In the genomic region with DNA sequence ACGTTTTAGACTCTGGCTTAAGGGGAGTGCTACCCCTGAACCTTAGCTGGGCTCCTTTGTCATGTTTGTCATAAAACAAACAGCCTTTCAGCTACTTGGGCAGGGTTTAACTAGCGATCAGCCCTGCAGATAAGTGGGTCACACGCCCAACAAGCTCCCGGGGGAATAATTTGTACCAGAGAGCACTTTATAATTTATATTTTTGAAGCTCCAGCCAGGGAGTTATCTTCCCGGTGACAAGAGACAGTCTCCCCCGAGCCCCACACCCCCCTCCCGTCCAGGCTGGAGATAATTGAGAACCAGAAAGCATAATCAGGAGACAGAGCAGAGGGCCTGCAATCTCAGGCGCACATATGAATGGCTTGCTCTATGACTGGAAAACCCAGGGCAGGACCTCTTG, we compare ENCODE assay signal across 8 mouse cellular contexts. TPM values are rescaled to one million over a fixed set of nuclear protein-coding genes. Genes with fewer than 3 reads are reported as not detected.
DNase-seq lines count a peak whose midpoint lies in the region; ATAC-seq and TF ChIP-seq lines count a peak whose summit lies in the region.

No protein-coding gene starts in this region.

- no peak overlapping the region for H3K4me3 ChIP-seq in heart, embryonic 16.5 days (ENCODE audit: low read length)
- H3K4me3 ChIP-seq in heart, adult 2 months = no peak overlapping the region
- no peak overlapping the region for H3K4me3 ChIP-seq in MEL (ENCODE audit: control insufficient read depth in 1 of 2, insufficient read depth in 1 of 2, low read depth in 2 of 2, low read length in 2 of 2)
- H3K4me3 ChIP-seq in embryonic facial prominence, embryonic 15.5 days (replicated peaks) = no peak overlapping the region
- H3K4me3 ChIP-seq in midbrain, embryonic 11.5 days (ENCODE audit: low read depth, low read length) = no peak overlapping the region

- no peak for TF ChIP-seq RAD21 in MEL (IDR thresholded peaks at IDR 0.05; ENCODE audit: low read depth, low read length)

- no peak overlapping the region for H3K4me2 ChIP-seq in heart, embryonic 16.5 days (ENCODE audit: low read depth, low read length)
- H3K4me2 ChIP-seq in embryonic facial prominence, embryonic 15.5 days (replicated peaks) = no peak overlapping the region
- H3K4me2 ChIP-seq in midbrain, embryonic 11.5 days = no peak overlapping the region

- 17% methylated on average over 8 of the region's 8 CpGs for WGBS in heart, embryonic 16.5 days
- 26% methylated on average over 8 of the region's 8 CpGs for WGBS in heart, adult 2 months
- WGBS in embryonic facial prominence, embryonic 15.5 days = 21% methylated on average over 8 of the region's 8 CpGs
- 41% methylated on average over 8 of the region's 8 CpGs for WGBS in midbrain, embryonic 11.5 days

- H3K4me1 ChIP-seq in heart, embryonic 16.5 days (ENCODE audit: control insufficient read depth, insufficient read depth, low read length) = peaks cover 12% of the 10 kb centered on the region
- H3K4me1 ChIP-seq in heart, adult 2 months (ENCODE audit: control insufficient read depth, insufficient read depth, low read length) = peaks cover 16% of the 10 kb centered on the region
- H3K4me1 ChIP-seq in MEL (ENCODE audit: control insufficient read depth in 1 of 2, insufficient read depth in 2 of 2, low read length in 2 of 2) = peaks cover 20 to 74% of the 10 kb centered on the region in 2 experiments
- H3K4me1 ChIP-seq in embryonic facial prominence, embryonic 15.5 days = 0 out of 2 replicates have a peak, but pooled peaks cover 7% of the 10 kb centered on the region
- H3K4me1 ChIP-seq in midbrain, embryonic 11.5 days (ENCODE audit: control insufficient read depth, insufficient read depth, low read length) = peaks cover 2% of the 10 kb centered on the region; the same call in 1 of the 2 replicates

- TF ChIP-seq POLR2A in heart, adult 2 months (IDR thresholded peaks at IDR 0.05; ENCODE audit: insufficient read depth, low read depth, low read length) = no peak
- no peak for TF ChIP-seq POLR2A in MEL (IDR thresholded peaks at IDR 0.05; ENCODE audit: control insufficient read depth in 1 of 2, insufficient read depth in 1 of 2, low read depth in 1 of 2, low read length in 2 of 2, poor library complexity in 1 of 2)

- no peaks in the 10 kb centered on the region for H3K79me2 ChIP-seq in heart, adult 2 months (replicated peaks; ENCODE audit: control insufficient read depth, insufficient read depth, low read length)
- no peaks in the 10 kb centered on the region for H3K79me2 ChIP-seq in MEL (ENCODE audit: control insufficient read depth, insufficient read depth, low read length, poor library complexity)

- no peaks in the 10 kb centered on the region for H3K36me3 ChIP-seq in heart, embryonic 16.5 days (ENCODE audit: control insufficient read depth, insufficient read depth)
- H3K36me3 ChIP-seq in heart, adult 2 months (ENCODE audit: control insufficient read depth, insufficient read depth, low read length) = no peaks in the 10 kb centered on the region
- H3K36me3 ChIP-seq in MEL (ENCODE audit: control insufficient read depth in 1 of 2, insufficient read depth in 2 of 2, low read length in 2 of 2) = peaks cover 0 to 47% of the 10 kb centered on the region in 2 experiments; a peak in 2 of 4 replicates
- no peaks in the 10 kb centered on the region for H3K36me3 ChIP-seq in embryonic facial prominence, embryonic 15.5 days
- no peaks in the 10 kb centered on the region for H3K36me3 ChIP-seq in midbrain, embryonic 11.5 days (ENCODE audit: control insufficient read depth, insufficient read depth, low read length)

- intact Hi-C loops in heart, adult 2 months (cut with DNase I) = no loop called here

- no peaks in the 10 kb centered on the region for H3K9me3 ChIP-seq in heart, embryonic 16.5 days (replicated peaks; ENCODE audit: control insufficient read depth, low read length)
- no peaks in the 10 kb centered on the region for H3K9me3 ChIP-seq in MEL (replicated peaks; ENCODE audit: insufficient read depth, low read length)
- H3K9me3 ChIP-seq in embryonic facial prominence, embryonic 15.5 days (replicated peaks) = no peaks in the 10 kb centered on the region
- H3K9me3 ChIP-seq in midbrain, embryonic 11.5 days (ENCODE audit: control insufficient read depth, low read length) = no peaks in the 10 kb centered on the region

- H3K27me3 ChIP-seq in heart, embryonic 16.5 days (ENCODE audit: control insufficient read depth, insufficient read depth, low read length) = no peaks in the 10 kb centered on the region
- no peaks in the 10 kb centered on the region for H3K27me3 ChIP-seq in heart, adult 2 months (ENCODE audit: control insufficient read depth, insufficient read depth, low read length)
- H3K27me3 ChIP-seq in MEL (ENCODE audit: control insufficient read depth in 1 of 2, insufficient read depth in 2 of 2, low read length in 2 of 2) = no peaks in the 10 kb centered on the region
- no peaks in the 10 kb centered on the region for H3K27me3 ChIP-seq in embryonic facial prominence, embryonic 15.5 days
- no peaks in the 10 kb centered on the region for H3K27me3 ChIP-seq in midbrain, embryonic 11.5 days (ENCODE audit: control insufficient read depth, insufficient read depth, low read length)

- no peak for TF ChIP-seq CTCF in heart, adult 2 months (IDR thresholded peaks at IDR 0.05)
- no peak for TF ChIP-seq CTCF in MEL (IDR thresholded peaks at IDR 0.05 in 2 of 3, conservative IDR thresholded peaks at IDR 0.05 in 1 of 3; ENCODE audit: control insufficient read depth in 1 of 3, insufficient read depth in 1 of 3, low read depth in 2 of 3, low read length in 3 of 3, poor library complexity in 1 of 3, severe bottlenecking in 1 of 3)

- peak overlapping the region; percentile 32; the same call in 1 of the 2 replicates for H3K27ac ChIP-seq in heart, embryonic 16.5 days (ENCODE audit: low read length)
- H3K27ac ChIP-seq in heart, adult 2 months = no peak overlapping the region
- H3K27ac ChIP-seq in MEL (ENCODE audit: control insufficient read depth, low read depth, low read length) = peak overlapping the region; percentile 7; the same call in 1 of the 2 replicates
- 0 out of 2 replicates have a peak overlapping the region, but pooled peaks have one; percentile 0 for H3K27ac ChIP-seq in embryonic facial prominence, embryonic 15.5 days (replicated peaks)
- H3K27ac ChIP-seq in midbrain, embryonic 11.5 days (ENCODE audit: low read depth, low read length) = peak overlapping the region; percentile 41; the same call in 1 of the 2 replicates

- no peak for ATAC-seq in heart, embryonic 16.5 days (replicated peaks; ENCODE audit: extremely low read depth, insufficient read depth, low FRiP score)
- no peak for ATAC-seq in embryonic facial prominence, embryonic 15.5 days (ENCODE audit: insufficient number of reproducible peaks, low FRiP score, low TSS enrichment, low read depth)
- no peak for ATAC-seq in midbrain, embryonic 11.5 days (ENCODE audit: low FRiP score)
- no peak for ATAC-seq in erythroid progenitor cell, adult 5-6 weeks (replicated peaks; ENCODE audit: low FRiP score, poor library complexity, severe bottlenecking)
- no peak for ATAC-seq in megakaryocyte, adult 5-6 weeks (ENCODE audit: poor library complexity, severe bottlenecking)

- DNase-seq in heart, adult 2 months = no peak
- DNase-seq in MEL (ENCODE audit: low read depth, low spot score) = peak; percentile 25
- DNase-seq in midbrain, embryonic 11.5 days (ENCODE audit: low spot score, missing footprints) = no peak
- no peak for DNase-seq in layer of hippocampus, adult 18-20 months (ENCODE audit: low spot score in 2 of 2)

- TF ChIP-seq EP300 in heart, adult 2 months (IDR thresholded peaks at IDR 0.05; ENCODE audit: insufficient read depth, low read depth, low read length) = no peak
- TF ChIP-seq EP300 in MEL (IDR thresholded peaks at IDR 0.05; ENCODE audit: low read depth in 1 of 2, low read length in 2 of 2) = peak in 1 of 2 experiments; percentile 22; a peak in 1 of 4 replicates

- H3K9ac ChIP-seq in heart, embryonic 16.5 days (ENCODE audit: low read length) = no peak overlapping the region
- H3K9ac ChIP-seq in heart, adult 2 months (ENCODE audit: low read depth, low read length) = no peak overlapping the region
- peak overlapping the region; percentile 3; the same call in 1 of the 2 replicates for H3K9ac ChIP-seq in MEL (ENCODE audit: control insufficient read depth, low read depth, low read length, poor library complexity, severe bottlenecking)
- H3K9ac ChIP-seq in embryonic facial prominence, embryonic 15.5 days = no peak overlapping the region
- peak overlapping the region; percentile 0; the same call in 1 of the 2 replicates for H3K9ac ChIP-seq in midbrain, embryonic 11.5 days (ENCODE audit: low read length)

TF ChIP-seq in MEL, 35 proteins besides CTCF, POLR2A, EP300 and RAD21 (continues in another document):
- no peak for TF ChIP-seq MAFK (IDR thresholded peaks at IDR 0.05; ENCODE audit: borderline replicate concordance, low read depth, low read length)
- 0 out of 2 replicates have a peak, but pooled peaks have one; percentile 17 for TF ChIP-seq TCF12 (IDR thresholded peaks at IDR 0.05; ENCODE audit: low read depth, low read length)
- TF ChIP-seq GATA1 (IDR thresholded peaks at IDR 0.05; ENCODE audit: low read depth, low read length) = peak; percentile 81
- no peak for TF ChIP-seq ZMIZ1 (IDR thresholded peaks at IDR 0.05; ENCODE audit: low read depth, low read length)
- no peak for TF ChIP-seq ZNF384 (IDR thresholded peaks at IDR 0.05; ENCODE audit: low read depth, low read length)
- peak; percentile 36; the same call in 1 of the 2 replicates for TF ChIP-seq RCOR1 (IDR thresholded peaks at IDR 0.05; ENCODE audit: low read depth, low read length)
- TF ChIP-seq TAL1 (IDR thresholded peaks at IDR 0.05; ENCODE audit: low read length) = peak; percentile 11; the same call in 1 of the 2 replicates
- no peak for TF ChIP-seq MEF2A (IDR thresholded peaks at IDR 0.05; ENCODE audit: extremely low read depth, insufficient replicate concordance, low read depth, low read length, poor library complexity, severe bottlenecking)
- no peak for TF ChIP-seq SMC3 (IDR thresholded peaks at IDR 0.05; ENCODE audit: low read depth, low read length)

RNA-seq across cellular contexts. Expression of a gene that starts 45.5 kb away (rescaled TPM):
- polyA plus RNA-seq in heart, embryonic 16.5 days (2015; fragmentation: Nextera tagmentation; extraction: Ambion mirVana) = 14.4 and 15.7 TPM in 2 replicates
- 10 to 100 TPM; 17.2 to 20.5 TPM for total RNA-seq in heart, adult 2 months (2021)
- polyA plus RNA-seq in heart, adult 2 months (2012; rRNA removed) = 24.6 and 27.9 TPM in 2 replicates
- 27.8 and 30.6 TPM in 2 replicates for total RNA-seq in MEL (2012; rRNA removed)
- polyA plus RNA-seq in MEL (2012; ENCODE audit: insufficient read depth in 1 of 2, insufficient read length in 2 of 2, low read depth in 1 of 2, low replicate concordance in 2 of 2, missing spikeins in 1 of 2) = 10 to 100 TPM in 1 of 2 experiments, not detected in 1; 52.1 TPM
- 17.8 and 20.0 TPM in 2 replicates for polyA plus RNA-seq in embryonic facial prominence, embryonic 15.5 days (2015; fragmentation: Nextera tagmentation; extraction: Ambion mirVana)
- polyA plus RNA-seq in midbrain, embryonic 11.5 days (2014; fragmentation: Nextera tagmentation; extraction: Ambion mirVana) = 16.0 and 19.7 TPM in 2 replicates
- 1 to 10 TPM; 4.2 to 4.5 TPM for total RNA-seq in layer of hippocampus, adult 18-20 months (2021)
- total RNA-seq in erythroid progenitor cell, adult 5-6 weeks (2015; ENCODE audit: low replicate concordance) = 88.0 and 102 TPM in 2 replicates
- 143 and 147 TPM in 2 replicates for total RNA-seq in erythroid progenitor cell, adult 5-6 weeks (2017; ENCODE audit: low replicate concordance)
- 65.2 and 66.9 TPM in 2 replicates for total RNA-seq in megakaryocyte, adult 5-6 weeks (2015)
- 155 and 168 TPM in 2 replicates for total RNA-seq in megakaryocyte, adult 5-6 weeks (2017)

Comparison
In these comparisons a context has a peak if more than half of its experiments do, and no peak if none do; other contexts are left out.
1. H3K9ac ChIP-seq: peak in MEL (single experiment) and midbrain, embryonic 11.5 days (single experiment); none in heart, embryonic 16.5 days (single experiment), heart, adult 2 months (single experiment) and embryonic facial prominence, embryonic 15.5 days (single experiment).